Mouse (Mus musculus): ENCODE measurements at regions not wholly inside any gene's neighbourhood (a gene's known extent, or its start where the extent isn't known, plus 50 kb on each side); places are given as distances from the start of the nearest gene placed in this dataset.

DNA sequence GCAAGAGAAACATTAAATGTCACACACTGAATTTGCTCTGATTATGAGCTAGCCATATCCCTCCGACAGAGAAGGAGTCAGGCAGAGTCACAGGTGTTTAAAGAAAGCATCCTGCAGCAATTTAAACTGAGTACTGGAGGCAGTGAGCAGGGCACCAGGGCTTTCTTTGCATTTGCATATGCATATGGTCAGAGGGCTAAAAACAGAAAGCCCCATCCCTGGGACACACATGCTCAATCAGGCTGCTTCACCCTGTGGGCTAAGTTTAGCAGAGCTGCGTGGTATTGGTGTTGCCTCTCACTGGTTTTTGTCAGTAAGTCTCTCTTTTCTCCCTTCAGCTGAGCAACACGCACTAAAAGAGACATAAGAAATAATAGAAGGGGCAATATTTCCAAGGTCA lies 289.9 kb upstream of the Rps6ka3 start:
- peaks cover 38% of the 10 kb centered on the region for H3K27me3 ChIP-seq

DNA sequence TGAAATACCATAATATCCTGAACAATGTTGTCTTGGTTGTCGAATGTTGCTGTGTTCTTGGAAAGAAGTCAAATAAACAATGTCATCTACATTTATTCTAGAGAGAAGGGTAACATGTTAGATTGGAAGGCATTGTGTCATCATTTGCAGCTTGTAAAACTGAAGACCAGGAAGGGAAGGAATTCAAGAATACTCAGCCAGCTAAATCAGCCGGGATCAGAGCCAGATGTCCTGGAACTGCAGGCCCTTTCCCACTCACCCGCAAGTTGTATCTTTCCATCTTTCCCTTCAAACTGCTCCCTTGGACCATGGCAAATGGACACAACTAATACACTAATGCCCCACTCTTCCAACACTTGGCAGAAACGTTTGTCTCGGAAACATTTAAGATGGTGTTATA lies 288.7 kb upstream of the Rps6ka3 start:
- no peak for ATAC-seq
- no peak for DNase-seq (ENCODE audit: low read depth, low spot score)
- CTCF ChIA-PET, result interaction anchor here (1.1 kb wide), 1 partner anchor 970 kb away, joined by 4 read pairs; no protein-coding TSS in a partner anchor
- H3K27me3 ChIP-seq, result peaks cover 38% of the 10 kb centered on the region
- in situ Hi-C loops (cut with MboI; ENCODE audit: low pct_unique_long_range_greater_than_20kb), result loop anchor here (5.0 kb wide), 2 partner anchors 974 to 1189 kb away; no protein-coding TSS in a partner anchor
- POLR2A ChIA-PET, result no interaction called here
- no peak for TF ChIP-seq CTCF (IDR thresholded peaks at IDR 0.05)

More for the DNA sequence above, 289.9 kb upstream of the Rps6ka3 start:
- ChIA-PET CTCF (no interaction called here), POLR2A (no interaction called here)
- DNase-seq (ENCODE audit: low read depth, low spot score) (no peak), ATAC-seq (no peak)
- no peak for TF ChIP-seq CTCF (IDR thresholded peaks at IDR 0.05)
- in situ Hi-C loops (cut with MboI; ENCODE audit: low pct_unique_long_range_greater_than_20kb), result loop anchor here (5.0 kb wide), 2 partner anchors 973 to 1188 kb away; no protein-coding TSS in a partner anchor

GRCm38 (mm10) chrX:158921838-158922450 lies 288.2 kb upstream of the Rps6ka3 start:
- TF ChIP-seq CTCF (IDR thresholded peaks at IDR 0.05), result peak; percentile 73
- ChIA-PET POLR2A (no interaction called here), CTCF (interaction anchor here (1.1 kb wide), 2 partner anchors 971 to 1190 kb away, joined by 3 to 4 read pairs; no protein-coding TSS in a partner anchor)
- no peak for DNase-seq (ENCODE audit: low read depth, low spot score)
- peaks cover 38% of the 10 kb centered on the region for H3K27me3 ChIP-seq
- ATAC-seq, result peak; percentile 62
- in situ Hi-C loops (cut with MboI; ENCODE audit: low pct_unique_long_range_greater_than_20kb), result loop anchor here (5.0 kb wide), 2 partner anchors 975 to 1190 kb away; no protein-coding TSS in a partner anchor

DNA sequence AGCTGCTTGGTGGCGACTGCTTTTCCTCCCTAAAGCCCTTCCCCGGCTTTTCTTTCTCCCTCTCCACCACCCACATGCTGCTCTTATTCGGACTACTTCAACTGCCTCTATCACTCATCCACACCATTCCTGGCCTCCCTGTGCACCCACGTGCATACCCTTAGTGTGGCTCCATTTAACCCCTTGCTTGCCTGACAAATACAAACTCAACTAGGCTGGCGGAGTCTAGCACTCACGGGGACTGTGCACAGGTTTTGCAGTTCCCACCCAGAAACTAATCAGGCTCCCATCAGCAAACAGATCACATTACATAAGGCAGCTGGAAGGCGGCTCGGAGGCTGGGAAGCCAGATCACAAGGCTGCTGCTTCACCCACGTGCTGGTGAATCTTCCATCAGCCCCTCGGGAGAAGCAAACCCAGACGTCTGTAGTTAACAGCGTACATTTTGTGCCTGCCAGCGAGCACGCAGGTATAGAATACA lies 287.0 kb upstream of the Rps6ka3 start:
- TF ChIP-seq CTCF (IDR thresholded peaks at IDR 0.05), result no peak
- peaks cover 37% of the 10 kb centered on the region for H3K27me3 ChIP-seq
- DNase-seq (ENCODE audit: low read depth, low spot score) (no peak), ATAC-seq (no peak)
- in situ Hi-C loops (cut with MboI; ENCODE audit: low pct_unique_long_range_greater_than_20kb), result loop anchor here (5.0 kb wide), 2 partner anchors 976 to 1191 kb away; no protein-coding TSS in a partner anchor
- POLR2A ChIA-PET, result interaction anchor here (0.7 kb wide), 1 partner anchor 70 kb away, joined by 3 read pairs; no protein-coding TSS in a partner anchor
- CTCF ChIA-PET, result interaction anchor here (1.1 kb wide), 1 partner anchor 1191 kb away, joined by 3 read pairs; no protein-coding TSS in a partner anchor

GRCm38 (mm10) chrX:158923657-158924489 lies 286.2 kb upstream of the Rps6ka3 start:
- ChIA-PET CTCF (interaction anchor here (1.9 to 2.0 kb wide), 2 partner anchors 11 to 972 kb away, joined by 4 to 6 read pairs; no protein-coding TSS in a partner anchor), POLR2A (interaction anchor here (0.7 kb wide), 1 partner anchor 71 kb away, joined by 3 read pairs; no protein-coding TSS in a partner anchor)
- DNase-seq (ENCODE audit: low read depth, low spot score) (no peak), ATAC-seq (no peak)
- peaks cover 30% of the 10 kb centered on the region for H3K27me3 ChIP-seq
- TF ChIP-seq CTCF (IDR thresholded peaks at IDR 0.05), result no peak
- in situ Hi-C loops (cut with MboI; ENCODE audit: low pct_unique_long_range_greater_than_20kb), result loop anchor here (5.0 kb wide), 2 partner anchors 977 to 1192 kb away; no protein-coding TSS in a partner anchor

DNA sequence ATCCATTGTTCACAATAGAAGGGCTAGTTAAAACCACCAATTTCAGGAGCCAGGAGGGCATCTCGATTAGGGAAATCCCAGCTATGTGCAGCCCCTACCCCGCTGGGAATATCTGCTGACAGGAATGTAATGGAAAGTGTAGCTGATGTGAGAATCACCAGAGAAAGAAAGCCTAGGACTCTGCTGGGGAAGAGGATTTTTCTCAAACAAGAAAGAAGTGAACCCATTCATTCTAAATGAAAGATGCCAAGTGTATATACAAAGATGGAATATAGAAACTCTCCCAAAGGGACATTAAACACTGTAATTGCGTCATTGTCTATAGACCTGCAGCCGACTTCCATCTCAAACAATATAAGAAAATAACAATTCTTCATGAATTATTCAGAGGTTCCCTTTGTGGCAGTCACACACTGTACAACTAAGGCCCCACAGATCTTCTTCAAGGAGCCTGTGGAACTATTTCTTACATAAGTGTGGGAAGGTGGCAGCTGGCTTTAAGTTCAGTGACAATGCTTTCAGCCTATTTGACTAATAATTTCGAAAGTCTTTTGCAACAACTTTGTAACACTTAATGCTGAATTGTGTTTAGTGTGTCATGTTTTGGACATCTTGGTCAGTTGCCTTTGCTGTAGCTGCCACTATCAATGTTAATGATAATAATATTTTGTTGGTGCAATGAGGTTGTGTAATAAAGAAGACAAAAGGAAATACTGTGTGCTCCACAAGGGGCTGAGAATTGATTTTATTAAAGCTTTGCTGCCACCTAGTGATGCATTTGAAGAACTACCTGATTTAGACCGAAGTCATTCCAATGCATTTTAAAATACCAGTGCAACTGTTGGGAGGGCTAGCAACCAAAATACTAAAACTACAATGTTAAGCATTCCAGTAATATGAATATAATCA lies 285.4 kb upstream of the Rps6ka3 start:
- POLR2A ChIA-PET, result no interaction called here
- H3K27me3 ChIP-seq, result peaks cover 25% of the 10 kb centered on the region
- TF ChIP-seq CTCF (IDR thresholded peaks at IDR 0.05), result peak; percentile 58
- CTCF ChIA-PET, result interaction anchor here (1.2 to 2.0 kb wide), 3 partner anchors 11 to 973 kb away, joined by 3 to 6 read pairs (median 4); no protein-coding TSS in a partner anchor
- in situ Hi-C loops (cut with MboI; ENCODE audit: low pct_unique_long_range_greater_than_20kb), result loop anchor here (5.0 kb wide), 2 partner anchors 977 to 1192 kb away; no protein-coding TSS in a partner anchor
- no peak for DNase-seq (ENCODE audit: low read depth, low spot score)
- ATAC-seq, result no peak

DNA sequence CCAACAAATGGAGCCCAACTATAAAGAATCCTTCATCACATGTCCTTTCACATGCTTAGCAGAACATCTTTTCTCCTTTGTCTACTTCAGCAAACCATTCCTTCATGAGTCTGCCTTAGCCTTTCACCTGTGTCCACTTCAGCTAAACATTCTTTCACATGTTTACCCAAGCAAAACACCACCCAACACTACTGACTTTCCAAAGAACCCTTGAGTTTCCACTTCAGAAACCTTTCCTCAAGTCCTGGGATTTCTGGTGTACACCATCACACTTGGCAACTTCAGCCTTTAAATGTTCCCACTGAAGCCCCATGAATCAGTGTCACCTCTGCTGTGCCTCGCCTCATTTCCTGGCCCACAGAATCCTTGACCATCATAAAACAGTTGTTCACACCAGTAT lies 278.2 kb upstream of the Rps6ka3 start:
- ChIA-PET CTCF (no interaction called here), POLR2A (no interaction called here)
- no peak for ATAC-seq
- no peak for TF ChIP-seq CTCF (IDR thresholded peaks at IDR 0.05)
- H3K27me3 ChIP-seq, result peaks cover 2% of the 10 kb centered on the region
- in situ Hi-C loops (cut with MboI; ENCODE audit: low pct_unique_long_range_greater_than_20kb), result no loop called here
- no peak for DNase-seq (ENCODE audit: low read depth, low spot score)

DNA sequence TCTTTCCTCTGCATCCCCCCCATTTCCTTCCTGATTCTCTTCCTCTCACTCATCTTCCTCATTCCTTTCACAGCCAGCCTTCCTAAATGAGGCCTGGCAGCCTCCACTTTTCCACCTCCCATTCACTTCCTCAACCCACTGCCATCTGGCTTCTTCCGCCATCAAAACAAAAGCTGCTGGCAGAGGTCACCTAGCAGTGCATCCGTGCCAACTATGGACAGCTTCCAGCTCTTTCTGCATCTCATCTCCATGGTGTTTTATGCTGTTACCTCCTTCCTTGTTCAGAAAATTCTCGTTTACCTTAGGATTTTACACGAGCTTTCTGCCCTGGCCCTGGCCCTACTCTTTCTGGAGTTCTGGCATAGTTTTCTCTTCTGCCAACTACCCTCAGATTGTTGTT lies 262.9 kb upstream of the Rps6ka3 start:
- TF ChIP-seq CTCF (IDR thresholded peaks at IDR 0.05), result no peak
- POLR2A ChIA-PET, result no interaction called here
- CTCF ChIA-PET, result no interaction called here
- DNase-seq (ENCODE audit: low read depth, low spot score) (no peak), ATAC-seq (no peak)
- peaks cover 6% of the 10 kb centered on the region for H3K27me3 ChIP-seq
- in situ Hi-C loops (cut with MboI; ENCODE audit: low pct_unique_long_range_greater_than_20kb), result no loop called here

DNA sequence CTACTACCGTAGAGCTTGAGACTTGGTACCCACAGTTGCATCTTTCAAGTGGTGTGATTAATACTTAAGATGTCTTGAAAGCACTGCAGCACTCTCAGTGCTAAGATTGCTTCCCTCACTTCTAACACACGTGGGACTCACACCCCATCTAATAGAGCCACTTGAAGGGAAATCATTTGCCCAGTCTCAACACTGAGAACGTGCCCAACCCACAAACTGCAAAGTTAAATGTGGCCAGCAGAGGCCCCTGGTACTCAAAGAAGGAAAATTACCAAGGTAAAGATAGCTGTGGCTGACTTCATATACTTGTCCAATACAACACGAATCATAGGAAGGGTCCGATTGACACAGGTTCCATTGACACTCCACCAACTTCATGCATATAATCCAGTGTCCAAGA lies 238.4 kb upstream of the Rps6ka3 start:
- CTCF ChIA-PET, result interaction anchor here (0.9 kb wide), 1 partner anchor 293 kb away, joined by 3 read pairs; no protein-coding TSS in a partner anchor
- in situ Hi-C loops (cut with MboI; ENCODE audit: low pct_unique_long_range_greater_than_20kb), result no loop called here
- H3K27me3 ChIP-seq, result peaks cover 15% of the 10 kb centered on the region
- TF ChIP-seq CTCF (IDR thresholded peaks at IDR 0.05), result peak; percentile 48
- ATAC-seq (no peak), DNase-seq (ENCODE audit: low read depth, low spot score) (no peak)
- POLR2A ChIA-PET, result no interaction called here

- DNase-seq (ENCODE audit: low read depth, low spot score) (no peak), ATAC-seq (no peak)
- TF ChIP-seq CTCF (IDR thresholded peaks at IDR 0.05), result no peak
- ChIA-PET CTCF (no interaction called here), POLR2A (no interaction called here)
- peaks cover 18% of the 10 kb centered on the region for H3K27me3 ChIP-seq
- in situ Hi-C loops (cut with MboI; ENCODE audit: low pct_unique_long_range_greater_than_20kb), result no loop called here
These were observed 233.5 kb upstream of the Rps6ka3 start for GRCm38 (mm10) chrX:158976648-158977047.
